Mouse (Mus musculus) c-Kit-positive CD71-positive TER-119-positive erythroid progenitor cells, embryonic 14.5 days (primary cell): ENCODE data around the gene Dnajc22.
"Not testable (repeated sequence)": the region's sequence is repeated elsewhere in the genome, so short reads cannot be mapped to it uniquely, and the experiment has no call there.

Experiments used
- DNase-seq: peaks from one replicate; pipeline ENCODE4 v3.0.0-alpha.2; 2013; ENCODE audit warnings: low spot score

Gene Dnajc22

GRCm38 (mm10) chr15:99092870-99093269 is at the start of gene Dnajc22:
TSS of gene Dnajc22 (plus strand) at chr15:99093170.
- DNase-seq = no peak

- no peak for DNase-seq
Measured at GRCm38 (mm10) chr15:99044854-99045253, 48.1 kb upstream of the Dnajc22 start.

GRCm38 (mm10) chr15:99045734-99046133 is 47.2 kb upstream of the Dnajc22 start:
- DNase-seq = not testable (repeated sequence)

- DNase-seq = peak; percentile 62
Measured at GRCm38 (mm10) chr15:99049473-99050253, 43.3 kb upstream of the Dnajc22 start.

- no peak for DNase-seq
Measured at GRCm38 (mm10) chr15:99053373-99053772, 39.6 kb upstream of the Dnajc22 start.

- DNase-seq = no peak
Measured at GRCm38 (mm10) chr15:99055040-99055439, 37.9 kb upstream of the Dnajc22 start, which contains the start of gene Prph. TSS of gene Prph (plus strand) at chr15:99055174.

- no peak for DNase-seq
Measured at GRCm38 (mm10) chr15:99055511-99055961, 37.4 kb upstream of the Dnajc22 start.

GRCm38 (mm10) chr15:99056332-99056731 is 36.6 kb upstream of the Dnajc22 start:
- peak; percentile 53 for DNase-seq

GRCm38 (mm10) chr15:99065557-99066165 is 27.3 kb upstream of the Dnajc22 start:
- no peak for DNase-seq

GRCm38 (mm10) chr15:99071988-99072387 is 21.0 kb upstream of the Dnajc22 start:
- DNase-seq = no peak

- DNase-seq = no peak
Measured at GRCm38 (mm10) chr15:99074019-99074599, 18.9 kb upstream of the Dnajc22 start, which contains the start of gene Troap. TSS of gene Troap (plus strand) at chr15:99074575.

GRCm38 (mm10) chr15:99074600-99075333 is 18.2 kb upstream of the Dnajc22 start:
- DNase-seq = peak; percentile 94

- DNase-seq = not testable (repeated sequence)
Measured at GRCm38 (mm10) chr15:99076011-99076410, 17.0 kb upstream of the Dnajc22 start.

GRCm38 (mm10) chr15:99078181-99078910 is 14.6 kb upstream of the Dnajc22 start:
- no peak for DNase-seq

GRCm38 (mm10) chr15:99079804-99080203 is 13.2 kb upstream of the Dnajc22 start:
- no peak for DNase-seq

GRCm38 (mm10) chr15:99082322-99082721 is 10.6 kb upstream of the Dnajc22 start:
- no peak for DNase-seq

- DNase-seq = no peak
Measured at GRCm38 (mm10) chr15:99082840-99083239, 10.1 kb upstream of the Dnajc22 start.

- DNase-seq = peak; percentile 37
Measured at GRCm38 (mm10) chr15:99083258-99083657, 9.7 kb upstream of the Dnajc22 start.

GRCm38 (mm10) chr15:99083867-99084557 is 9.0 kb upstream of the Dnajc22 start:
- DNase-seq = no peak

- DNase-seq = no peak
Measured at GRCm38 (mm10) chr15:99084618-99085017, 8.4 kb upstream of the Dnajc22 start.

GRCm38 (mm10) chr15:99085997-99086396 is 7.0 kb upstream of the Dnajc22 start:
- no peak for DNase-seq
